Mouse (Mus musculus) G1E (cell line): ENCODE measurements at regions not wholly inside any gene's neighbourhood (a gene's known extent, or its start where the extent isn't known, plus 50 kb on each side); places are given as distances from the start of the nearest gene placed in this dataset.
A peak's percentile ranks its signal among the peaks of the same experiment; 100 is the strongest.

Experiments
- ATAC-seq: 2 replicates; pipeline ENCODE4 v1.8.0; 2016; ENCODE audit warnings: mild to moderate bottlenecking; ENCODE audit not compliant: insufficient number of reproducible peaks, poor library complexity, low FRiP score, severe bottlenecking; ENCODE audit errors: extremely low read depth
- DNase-seq: peaks from one replicate; pipeline ENCODE4 v3.0.0; 2012; ENCODE audit warnings: low spot score
- H3K27me3 ChIP-seq: 2 replicates; pipeline ENCODE4 v1.6.1; 2012; ENCODE audit warnings: mild to moderate bottlenecking, low read length, inconsistent platforms; ENCODE audit not compliant: insufficient read depth
- H3K36me3 ChIP-seq: replicated peaks from 2 replicates; pipeline ENCODE3; 2012; ENCODE audit warnings: mild to moderate bottlenecking, inconsistent platforms
- H3K4me1 ChIP-seq: 2 replicates; pipeline ENCODE4 v1.6.1; 2012; ENCODE audit warnings: low read depth, low read length, inconsistent platforms, mixed read lengths; ENCODE audit not compliant: insufficient read depth
- H3K4me3 ChIP-seq: 2 replicates; pipeline ENCODE4 v1.5.1; 2012; ENCODE audit warnings: low read depth, mild to moderate bottlenecking, inconsistent platforms, low read length, moderate library complexity, mixed read lengths
- H3K9me3 ChIP-seq: replicated peaks from 2 replicates; pipeline ENCODE4 v1.6.1; 2012; ENCODE audit warnings: inconsistent platforms
- CTCF ChIP-seq: IDR thresholded peaks from 2 replicates; pipeline ENCODE4 v1.5.1; 2012; ENCODE audit warnings: low read depth, low read length, inconsistent platforms, mixed read lengths
- GATA1 ChIP-seq: IDR thresholded peaks from 2 replicates; pipeline ENCODE4 v1.6.1; 2012; ENCODE audit warnings: borderline replicate concordance, low read length, inconsistent platforms, mixed read lengths
- GATA2 ChIP-seq: IDR thresholded peaks from 2 replicates; pipeline ENCODE4 v1.6.1; 2012; ENCODE audit warnings: low read depth, low read length, inconsistent platforms, borderline replicate concordance
- POLR2AphosphoS5 ChIP-seq: IDR thresholded peaks from 2 replicates; pipeline ENCODE4 v1.6.1; 2012; ENCODE audit warnings: low read depth, low read length, inconsistent platforms; ENCODE audit not compliant: insufficient replicate concordance
- TAL1 ChIP-seq: conservative IDR thresholded peaks from 2 replicates; pipeline ENCODE4 v1.6.1; 2012; ENCODE audit warnings: low read depth, low read length, inconsistent platforms, mixed read lengths

DNA sequence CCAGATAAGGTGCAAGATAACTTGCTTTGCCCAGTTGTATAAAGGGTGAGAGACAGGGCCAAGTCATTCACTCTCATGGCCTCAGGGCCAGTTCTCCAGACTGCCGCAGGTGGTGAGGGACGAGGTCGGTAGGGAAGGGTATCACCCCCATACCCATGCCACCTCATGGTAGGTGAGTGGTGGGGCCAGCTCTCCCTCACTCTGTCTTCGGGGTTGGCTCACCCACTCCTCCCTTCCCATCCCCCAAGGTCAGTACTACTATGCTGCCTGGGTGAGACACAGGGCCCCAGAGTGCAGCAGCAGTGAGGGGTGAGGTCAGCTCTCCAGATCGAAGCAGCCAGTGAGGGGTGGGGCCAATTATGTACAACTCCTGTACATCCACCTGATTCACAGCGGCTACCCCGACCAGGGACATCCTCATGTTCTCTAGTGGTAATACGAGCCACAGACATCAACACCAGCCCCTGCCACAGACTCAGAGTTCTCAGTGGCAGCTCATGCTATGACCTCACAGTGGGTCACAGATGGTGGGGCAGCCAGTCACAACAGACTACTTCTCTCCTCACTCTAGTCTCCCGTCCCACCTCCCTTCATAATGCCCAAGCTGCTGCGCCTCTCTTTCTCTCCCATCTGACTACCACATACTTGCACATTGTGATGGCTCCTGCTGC, 138.5 kb upstream of the Tmpo start:
- TF ChIP-seq TAL1 = no peak
- no peak for TF ChIP-seq CTCF
- TF ChIP-seq GATA1 = no peak
- no peak for TF ChIP-seq POLR2AphosphoS5
- TF ChIP-seq GATA2 = no peak
- H3K4me3 ChIP-seq = no peak overlapping the region
- no peaks in the 10 kb centered on the region for H3K27me3 ChIP-seq
- ATAC-seq = no peak
- no peaks in the 10 kb centered on the region for H3K4me1 ChIP-seq
- DNase-seq = no peak
- H3K36me3 ChIP-seq = no peaks in the 10 kb centered on the region
- peaks cover 16% of the 10 kb centered on the region for H3K9me3 ChIP-seq

DNA sequence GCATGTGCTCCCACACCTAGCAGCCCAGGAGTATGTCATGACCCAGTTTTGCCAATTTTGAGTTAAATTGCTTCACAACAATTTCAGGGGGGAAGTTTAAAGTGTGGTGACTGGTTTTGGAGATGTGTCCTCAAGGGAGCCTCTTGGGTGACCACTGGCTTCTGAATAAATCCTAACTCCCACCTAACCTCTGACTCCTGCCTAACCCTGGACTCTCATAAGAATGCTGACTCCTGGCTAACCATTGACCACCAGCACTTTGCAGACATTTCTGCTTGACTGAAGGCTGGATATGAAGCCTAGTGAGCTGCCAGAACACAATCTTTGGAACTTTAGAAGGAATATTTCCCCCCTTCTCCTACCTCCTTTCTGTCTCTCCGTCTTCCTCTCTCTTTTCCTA, 133.3 kb upstream of the Tmpo start:
- H3K27me3 ChIP-seq = no peaks in the 10 kb centered on the region
- H3K9me3 ChIP-seq = peaks cover 6% of the 10 kb centered on the region
- no peaks in the 10 kb centered on the region for H3K4me1 ChIP-seq
- ATAC-seq (no peak), DNase-seq (no peak)
- TF ChIP-seq GATA1 (no peak), GATA2 (no peak), CTCF (no peak), TAL1 (no peak), POLR2AphosphoS5 (no peak)
- H3K36me3 ChIP-seq = no peaks in the 10 kb centered on the region
- H3K4me3 ChIP-seq = no peak overlapping the region

DNA sequence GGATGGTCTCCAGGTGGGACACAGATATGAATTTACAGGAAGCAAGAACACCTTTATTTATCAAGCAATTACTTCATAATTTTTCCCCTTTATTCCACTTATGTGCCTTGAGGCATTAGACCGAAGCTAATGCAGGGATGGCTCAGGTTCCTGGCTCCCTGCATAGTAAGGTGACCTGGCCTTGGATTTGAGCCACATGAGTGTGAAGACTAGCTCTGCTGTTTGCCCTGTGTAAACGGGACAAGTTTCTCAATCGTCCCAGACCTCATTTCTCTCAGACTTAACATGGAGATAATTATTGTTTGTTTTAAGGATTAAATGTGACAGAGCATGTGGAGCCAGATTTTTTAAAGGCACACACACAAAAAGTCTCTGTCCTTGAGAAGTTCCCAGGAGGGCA, 132.2 kb upstream of the Tmpo start:
- H3K36me3 ChIP-seq = no peaks in the 10 kb centered on the region
- ATAC-seq = no peak
- no peak overlapping the region for H3K4me3 ChIP-seq
- H3K4me1 ChIP-seq = no peaks in the 10 kb centered on the region
- H3K9me3 ChIP-seq = 0 out of 2 replicates have a peak, but pooled peaks cover 2% of the 10 kb centered on the region
- no peak for DNase-seq
- H3K27me3 ChIP-seq = no peaks in the 10 kb centered on the region
- TF ChIP-seq CTCF (no peak), GATA1 (no peak), TAL1 (no peak), POLR2AphosphoS5 (no peak), GATA2 (no peak)

DNA sequence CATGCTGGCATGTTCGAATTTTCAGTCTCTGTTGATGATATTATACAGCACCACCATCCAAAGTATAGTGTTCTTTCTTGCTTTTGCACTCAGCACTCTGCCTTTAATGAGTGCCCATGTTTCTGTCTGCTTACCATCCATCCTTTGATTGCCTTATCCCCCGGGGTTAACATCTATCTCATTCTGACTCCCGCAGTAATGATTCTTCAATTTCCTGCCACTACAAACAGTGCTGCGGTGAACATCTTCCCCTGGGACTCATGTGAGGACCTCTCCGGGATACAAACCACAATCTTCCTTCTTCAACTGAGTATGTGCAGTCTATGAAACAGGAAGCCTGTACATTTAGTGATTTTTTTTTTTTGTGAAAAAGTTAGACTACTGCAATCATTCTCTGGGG, 131.8 kb upstream of the Tmpo start:
- Histone ChIP-seq H3K36me3 (no peaks in the 10 kb centered on the region), H3K9me3 (0 out of 2 replicates have a peak, but pooled peaks cover 2% of the 10 kb centered on the region), H3K27me3 (no peaks in the 10 kb centered on the region), H3K4me3 (no peak overlapping the region), H3K4me1 (no peaks in the 10 kb centered on the region)
- ATAC-seq (no peak), DNase-seq (no peak)
- TF ChIP-seq GATA1 (no peak), GATA2 (no peak), TAL1 (no peak), POLR2AphosphoS5 (no peak), CTCF (no peak)

DNA sequence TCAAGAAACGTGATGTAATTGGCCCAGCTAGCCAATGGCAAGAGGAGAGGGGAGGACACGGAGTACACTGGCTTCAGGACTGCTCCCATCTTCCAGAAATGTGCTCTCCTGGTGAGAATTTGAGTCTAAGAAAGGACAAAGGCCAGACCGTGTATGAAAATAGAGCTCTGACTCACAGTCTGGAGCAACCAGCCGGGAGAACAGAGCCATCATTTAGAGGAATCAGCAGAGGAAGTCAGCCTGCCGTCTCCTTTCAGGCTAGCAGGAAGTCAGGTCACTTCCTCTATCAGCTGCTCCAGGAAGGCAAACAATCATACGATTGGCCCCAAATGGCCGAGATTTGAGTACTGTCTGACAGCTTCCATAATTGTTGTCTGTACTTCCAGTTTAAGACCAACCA, 119.0 kb upstream of the Tmpo start:
- DNase-seq = no peak
- Histone ChIP-seq H3K36me3 (no peaks in the 10 kb centered on the region), H3K27me3 (no peaks in the 10 kb centered on the region), H3K9me3 (no peaks in the 10 kb centered on the region), H3K4me3 (no peak overlapping the region), H3K4me1 (no peaks in the 10 kb centered on the region)
- no peak for TF ChIP-seq CTCF
- TF ChIP-seq GATA2 = no peak
- TF ChIP-seq POLR2AphosphoS5 = no peak
- TF ChIP-seq GATA1 = no peak
- no peak for TF ChIP-seq TAL1
- ATAC-seq = no peak

DNA sequence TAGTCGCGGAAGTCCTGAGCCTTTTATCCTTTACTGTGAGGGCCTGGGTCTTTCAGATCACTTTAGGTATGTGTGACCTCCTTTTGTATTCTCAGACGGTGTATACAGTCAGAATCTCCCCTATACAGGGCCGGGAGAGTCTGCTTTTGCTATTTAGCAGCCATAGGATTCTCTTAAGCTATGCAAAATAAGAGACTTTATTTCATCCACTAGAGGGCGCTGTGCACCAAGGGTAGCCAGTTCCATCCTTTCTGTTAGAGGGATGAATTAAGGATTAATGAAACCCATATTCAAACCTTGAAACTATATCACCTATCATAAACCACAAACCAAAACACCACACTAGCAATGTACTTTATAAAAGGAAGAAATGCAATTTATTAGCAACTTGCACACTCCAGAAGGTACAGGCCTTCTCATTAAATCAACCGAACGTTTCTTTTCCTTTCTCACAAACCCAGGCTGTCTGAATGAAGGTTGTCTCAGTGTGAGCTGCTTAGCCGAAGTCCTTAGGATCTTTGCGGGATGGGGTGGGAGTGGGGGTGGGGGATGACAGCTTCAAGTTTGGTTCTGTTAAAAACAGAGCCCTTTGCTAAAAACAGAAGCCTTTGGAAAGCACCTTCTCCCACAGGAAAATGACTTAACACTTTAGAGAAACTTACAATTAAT, 116.8 kb upstream of the Tmpo start:
- no peak for TF ChIP-seq TAL1
- TF ChIP-seq CTCF = 0 out of 2 replicates have a peak, but pooled peaks have one; percentile 21
- Histone ChIP-seq H3K9me3 (no peaks in the 10 kb centered on the region), H3K27me3 (no peaks in the 10 kb centered on the region), H3K36me3 (no peaks in the 10 kb centered on the region), H3K4me3 (no peak overlapping the region), H3K4me1 (no peaks in the 10 kb centered on the region)
- ATAC-seq (no peak; the same call in 1 of the 2 replicates), DNase-seq (peak; percentile 7)
